Mouse (Mus musculus) erythroblast, embryonic 14.5 days (primary cell): ENCODE measurements around the gene Olfr283. TPM values are rescaled to one million over a fixed set of nuclear protein-coding genes. Genes with fewer than 3 reads are reported as not detected.
"Not testable (repeated sequence)": the region's sequence is repeated elsewhere in the genome, so short reads cannot be mapped to it uniquely, and the experiment has no call there.

Source experiments
- H3K27me3 ChIP-seq: 2 replicates; pipeline ENCODE4 v1.6.1; 2012; ENCODE audit warnings: inconsistent platforms; ENCODE audit not compliant: control insufficient read depth
- H3K36me3 ChIP-seq: 2 replicates; pipeline ENCODE4 v1.6.1; 2012; ENCODE audit warnings: mild to moderate bottlenecking, inconsistent platforms; ENCODE audit not compliant: control insufficient read depth
- H3K4me1 ChIP-seq: 2 replicates; pipeline ENCODE4 v1.6.1; 2012; ENCODE audit warnings: inconsistent platforms; ENCODE audit not compliant: control insufficient read depth
- H3K4me3 ChIP-seq: replicated peaks from 2 replicates; pipeline ENCODE3; 2012; ENCODE audit warnings: moderate library complexity, mild to moderate bottlenecking, inconsistent platforms
- H3K9me3 ChIP-seq: 2 replicates; pipeline ENCODE4 v1.6.1; 2012; ENCODE audit warnings: low read length, inconsistent platforms, mixed read lengths; ENCODE audit not compliant: control insufficient read depth
- GATA1 ChIP-seq: IDR thresholded peaks from 2 replicates; pipeline ENCODE4 v1.6.1; 2012; ENCODE audit warnings: low read length, inconsistent platforms, mixed read lengths
- TAL1 ChIP-seq: IDR thresholded peaks from 3 replicates; pipeline ENCODE4 v1.6.1; 2012; ENCODE audit warnings: low read length, inconsistent platforms, mixed read lengths
- polyA plus RNA-seq: library from polyadenylated mRNA; stranded (reverse); fragments of >175 nt; gene quantifications from 2 replicates; pipeline ENCODE4 v1.2.3, GENCODE M21; 2012

Gene Olfr283
- not detected in 2 replicates for polyA plus RNA-seq

DNA sequence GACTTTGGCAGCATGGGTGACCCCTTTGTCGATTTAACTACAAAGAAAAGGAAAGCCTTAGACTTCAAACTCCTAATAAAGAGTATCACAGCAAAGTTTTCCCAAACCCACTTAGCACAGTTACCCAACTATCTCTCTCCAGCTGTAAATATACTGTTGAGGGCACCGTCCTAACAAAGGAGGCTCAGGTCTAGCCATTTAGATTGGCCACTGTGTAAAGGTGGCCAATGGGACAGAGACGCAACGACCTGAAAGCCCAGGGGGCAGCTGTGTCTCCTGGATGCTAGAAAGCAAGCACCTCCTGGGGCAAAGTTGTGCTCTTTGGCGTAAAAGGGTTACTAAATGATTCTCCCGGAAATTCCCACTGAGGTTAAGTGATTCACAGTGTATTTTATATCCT is at the start of gene Olfr283:
Gene Olfr283 (minus strand): TSS at position 101 of the 400 bp plus-strand sequence.
- H3K4me1 ChIP-seq: no peaks in the 10 kb centered on the region
- H3K9me3 ChIP-seq: peaks cover 8% of the 10 kb centered on the region
- no peaks in the 10 kb centered on the region for H3K27me3 ChIP-seq
- TF ChIP-seq TAL1 (no peak), GATA1 (no peak)
- no peak within 1 kb of the TSS for H3K4me3 ChIP-seq
- no peaks in the 10 kb centered on the region for H3K36me3 ChIP-seq

GRCm38 (mm10) chr15:98425188-98425587 is 44.4 kb upstream of the Olfr283 start:
- Histone ChIP-seq H3K36me3 (no peaks in the 10 kb centered on the region), H3K4me1 (no peaks in the 10 kb centered on the region), H3K9me3 (no peaks in the 10 kb centered on the region), H3K27me3 (no peaks in the 10 kb centered on the region), H3K4me3 (no peak overlapping the region)
- no peak for TF ChIP-seq GATA1
- TF ChIP-seq TAL1: no peak

DNA sequence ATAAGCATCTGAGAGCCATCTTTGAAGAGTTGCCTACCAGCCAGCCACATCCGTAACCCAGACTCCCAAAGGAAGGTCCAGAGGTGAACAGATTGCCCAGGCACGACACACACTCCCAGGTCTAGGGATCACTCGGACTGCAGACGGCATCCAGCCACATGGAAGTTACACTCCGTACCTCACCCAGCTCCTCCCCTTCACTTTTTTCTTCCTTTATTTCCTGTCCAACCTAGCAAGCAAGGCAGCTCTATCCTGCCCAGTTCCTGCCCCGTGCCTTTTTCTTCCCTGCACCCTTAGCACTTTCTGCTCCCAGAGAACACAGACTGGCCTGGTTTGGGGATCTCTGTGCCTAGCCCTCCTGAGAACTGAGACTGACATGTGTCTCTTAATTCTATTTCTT is 44.0 kb upstream of the Olfr283 start:
- H3K4me1 ChIP-seq: no peaks in the 10 kb centered on the region
- no peaks in the 10 kb centered on the region for H3K9me3 ChIP-seq
- TF ChIP-seq TAL1: no peak
- TF ChIP-seq GATA1: no peak
- H3K36me3 ChIP-seq: no peaks in the 10 kb centered on the region
- H3K27me3 ChIP-seq: no peaks in the 10 kb centered on the region
- no peak overlapping the region for H3K4me3 ChIP-seq

GRCm38 (mm10) chr15:98424326-98424725 is 43.6 kb upstream of the Olfr283 start:
- Histone ChIP-seq H3K36me3 (no peaks in the 10 kb centered on the region), H3K9me3 (no peaks in the 10 kb centered on the region), H3K4me3 (no peak overlapping the region), H3K27me3 (no peaks in the 10 kb centered on the region), H3K4me1 (no peaks in the 10 kb centered on the region)
- TF ChIP-seq TAL1 (no peak), GATA1 (no peak)

DNA sequence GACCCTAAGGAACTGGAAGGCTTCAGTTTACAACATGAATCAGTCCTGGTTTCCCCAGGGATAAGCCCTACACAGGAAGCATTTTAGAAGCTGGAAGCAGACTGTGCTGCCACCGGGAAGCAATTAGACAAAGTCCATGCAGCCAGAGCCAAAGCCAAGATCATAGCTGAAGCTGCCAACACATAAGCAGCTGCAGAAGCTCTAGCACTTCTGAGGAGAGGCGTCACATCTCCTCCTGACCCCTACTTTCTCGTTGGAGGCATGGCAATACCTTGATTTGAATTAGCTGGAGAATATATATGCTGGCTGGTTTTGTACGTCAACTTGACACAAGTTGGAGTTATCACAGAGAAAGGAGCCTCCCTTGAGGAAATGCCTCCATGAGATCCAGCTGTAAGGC is 40.2 kb upstream of the Olfr283 start:
- H3K36me3 ChIP-seq: no peaks in the 10 kb centered on the region
- no peaks in the 10 kb centered on the region for H3K27me3 ChIP-seq
- TF ChIP-seq TAL1 (no peak), GATA1 (no peak)
- no peaks in the 10 kb centered on the region for H3K4me1 ChIP-seq
- no peak overlapping the region for H3K4me3 ChIP-seq
- no peaks in the 10 kb centered on the region for H3K9me3 ChIP-seq

- no peaks in the 10 kb centered on the region for H3K4me1 ChIP-seq
- TF ChIP-seq TAL1 (no peak), GATA1 (no peak)
- no peak overlapping the region for H3K4me3 ChIP-seq
These were observed 37.4 kb upstream of the Olfr283 start for GRCm38 (mm10) chr15:98418096-98418495.

GRCm38 (mm10) chr15:98417285-98417684 is 36.5 kb upstream of the Olfr283 start:
- H3K4me3 ChIP-seq: not testable (repeated sequence)

More at GRCm38 (mm10) chr15:98418096-98418495, 37.4 kb upstream of the Olfr283 start:
- no peaks in the 10 kb centered on the region for H3K27me3 ChIP-seq
- no peaks in the 10 kb centered on the region for H3K9me3 ChIP-seq
- H3K36me3 ChIP-seq: no peaks in the 10 kb centered on the region

DNA sequence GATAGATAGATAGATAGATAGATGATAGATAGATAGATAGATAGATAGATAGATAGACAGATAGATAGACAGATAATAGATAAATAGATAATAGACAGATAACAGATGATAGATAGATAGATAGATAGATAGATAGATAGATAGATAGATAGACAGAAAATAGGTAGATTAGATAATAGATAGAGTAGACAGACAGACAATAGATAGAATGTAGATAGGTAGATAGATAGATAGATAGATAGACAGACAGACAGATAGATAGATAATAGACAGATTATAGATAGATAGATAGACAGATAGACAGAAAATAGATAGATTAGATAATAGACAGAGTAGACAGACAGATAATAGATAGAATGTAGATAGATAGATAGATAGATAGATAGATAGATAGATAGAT is 36.1 kb upstream of the Olfr283 start:
- not testable (repeated sequence) for H3K9me3 ChIP-seq, H3K4me3 ChIP-seq, H3K27me3 ChIP-seq, H3K36me3 ChIP-seq, H3K4me1 ChIP-seq

More at GRCm38 (mm10) chr15:98417285-98417684, 36.5 kb upstream of the Olfr283 start:
- H3K27me3 ChIP-seq, H3K9me3 ChIP-seq, H3K4me1 ChIP-seq, H3K36me3 ChIP-seq: not testable (repeated sequence)

- no peak overlapping the region for H3K4me3 ChIP-seq
- TF ChIP-seq GATA1 (no peak), TAL1 (no peak)
- H3K4me1 ChIP-seq: no peaks in the 10 kb centered on the region
- no peaks in the 10 kb centered on the region for H3K36me3 ChIP-seq
- no peaks in the 10 kb centered on the region for H3K27me3 ChIP-seq
- H3K9me3 ChIP-seq: 0 out of 2 replicates have a peak, but pooled peaks cover 4% of the 10 kb centered on the region
These were observed 35.2 kb upstream of the Olfr283 start for GRCm38 (mm10) chr15:98415996-98416395.

GRCm38 (mm10) chr15:98410249-98410648 is 29.5 kb upstream of the Olfr283 start:
- no peaks in the 10 kb centered on the region for H3K27me3 ChIP-seq
- H3K9me3 ChIP-seq: 0 out of 2 replicates have a peak, but pooled peaks cover 6% of the 10 kb centered on the region
- no peaks in the 10 kb centered on the region for H3K36me3 ChIP-seq
- no peak overlapping the region for H3K4me3 ChIP-seq
- TF ChIP-seq TAL1 (no peak), GATA1 (no peak)
- no peaks in the 10 kb centered on the region for H3K4me1 ChIP-seq
